33 mouse cellular contexts compared by ENCODE assay signal in genomic region chr19:21577443-21577842, GRCm38 (mm10).
"Had no signal": no experiment of that assay in that cellular context is flagged by ENCODE, and none has a peak within 500 bp of the region (broad histone marks: within the 10 kb centered on the region; RNA-seq: fewer than 3 reads in every experiment).

No protein-coding gene starts in this region.

- H3K36me3 ChIP-seq: heart, embryonic 10.5 days; heart, embryonic 12.5 days; heart, embryonic 15.5 days; hindbrain, embryonic 10.5 days; hindbrain, embryonic 12.5 days; hindbrain, embryonic 13.5 days; hindbrain, embryonic 15.5 days; intestine, embryonic 15.5 days; kidney, embryonic 15.5 days had no signal

- H3K4me1 ChIP-seq: hindbrain, embryonic 10.5 days; hindbrain, embryonic 12.5 days; hindbrain, embryonic 15.5 days; intestine, embryonic 15.5 days had no signal

- H3K27me3 ChIP-seq: heart, embryonic 12.5 days; heart, embryonic 15.5 days; hindbrain, embryonic 12.5 days; hindbrain, embryonic 13.5 days; hindbrain, embryonic 15.5 days; intestine, embryonic 15.5 days; kidney, embryonic 15.5 days had no signal

- DNase-seq: heart, postnatal 10 days; heart, postnatal 4 days; kidney, adult 11 months; kidney, adult 18-20 months; kidney, adult 2 months; kidney, adult 8-10 months; kidney, adult 9 months; kidney, postnatal 10 days; kidney, postnatal 14 days; kidney, postnatal 25 days; kidney, postnatal 36 days; kidney, postnatal 4 days; layer of hippocampus, adult 9-11 months; layer of hippocampus, postnatal 36 days had no signal

- H3K27ac ChIP-seq: heart, embryonic 10.5 days; heart, embryonic 15.5 days; hindbrain, embryonic 10.5 days; hindbrain, embryonic 12.5 days; hindbrain, embryonic 13.5 days; hindbrain, embryonic 14.5 days; hindbrain, embryonic 15.5 days; hindbrain, postnatal 0 days; intestine, embryonic 15.5 days; kidney, embryonic 15.5 days; kidney, postnatal 0 days; layer of hippocampus, adult 2 months; left cerebral cortex, adult 2 months had no signal

- H3K4me2 ChIP-seq: heart, embryonic 11.5 days; heart, embryonic 12.5 days; heart, embryonic 15.5 days; hindbrain, embryonic 12.5 days; hindbrain, embryonic 13.5 days; hindbrain, embryonic 14.5 days; hindbrain, embryonic 15.5 days; intestine, embryonic 15.5 days; kidney, embryonic 15.5 days had no signal

- H3K4me3 ChIP-seq: heart, embryonic 10.5 days; heart, embryonic 12.5 days; heart, embryonic 15.5 days; hindbrain, embryonic 10.5 days; hindbrain, embryonic 12.5 days; hindbrain, embryonic 13.5 days; hindbrain, embryonic 15.5 days; intestine, embryonic 15.5 days; kidney, embryonic 15.5 days; layer of hippocampus, adult 2 months; left cerebral cortex, adult 2 months had no signal

- H3K9me3 ChIP-seq: heart, embryonic 10.5 days; heart, embryonic 12.5 days; heart, embryonic 15.5 days; hindbrain, embryonic 10.5 days; hindbrain, embryonic 12.5 days; hindbrain, embryonic 13.5 days; hindbrain, embryonic 15.5 days; intestine, embryonic 15.5 days; kidney, embryonic 15.5 days had no signal

- H3K9ac ChIP-seq: heart, embryonic 12.5 days; heart, embryonic 15.5 days; hindbrain, embryonic 12.5 days; hindbrain, embryonic 13.5 days; hindbrain, embryonic 14.5 days; hindbrain, embryonic 15.5 days; intestine, embryonic 15.5 days; kidney, embryonic 15.5 days had no signal

- ATAC-seq: hindbrain, embryonic 16.5 days; hindbrain, postnatal 0 days; inflammation-experienced regulatory T-cells, adult 6 months; intestine, embryonic 15.5 days; intestine, embryonic 16.5 days; intestine, postnatal 0 days had no signal
